Mouse (Mus musculus) thymus, postnatal 10 days (tissue): ENCODE data around the gene Plcb3.
"Not testable (repeated sequence)": the region's sequence is repeated elsewhere in the genome, so short reads cannot be mapped to it uniquely, and the experiment has no call there.

Source experiments
- DNase-seq, 2 experiments: peaks; one replicate each; pipeline ENCODE4 v3.0.0; 2021; ENCODE audit warnings: low spot score in 2 of 2

The Plcb3 gene

DNA sequence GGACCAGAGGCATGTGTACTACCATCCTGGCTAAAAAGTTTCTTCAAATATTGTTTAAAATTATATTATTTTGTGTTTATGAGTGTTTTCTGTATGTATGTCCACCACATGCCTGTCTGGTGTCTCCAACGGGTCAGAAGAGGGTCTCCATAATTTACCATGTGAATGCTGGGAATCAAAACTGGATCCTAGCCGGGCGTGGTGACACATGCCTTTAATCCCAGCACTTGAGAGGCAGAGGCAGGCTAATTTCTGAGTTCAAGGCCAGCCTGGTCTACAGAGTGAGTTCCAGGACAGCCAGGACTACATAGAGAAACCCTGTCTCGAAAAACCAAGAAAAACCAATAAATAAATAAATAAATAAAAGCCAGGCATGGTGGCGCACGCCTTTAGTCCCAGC is 14.9 kb upstream of the Plcb3 start:
- not testable (repeated sequence) for DNase-seq

DNA sequence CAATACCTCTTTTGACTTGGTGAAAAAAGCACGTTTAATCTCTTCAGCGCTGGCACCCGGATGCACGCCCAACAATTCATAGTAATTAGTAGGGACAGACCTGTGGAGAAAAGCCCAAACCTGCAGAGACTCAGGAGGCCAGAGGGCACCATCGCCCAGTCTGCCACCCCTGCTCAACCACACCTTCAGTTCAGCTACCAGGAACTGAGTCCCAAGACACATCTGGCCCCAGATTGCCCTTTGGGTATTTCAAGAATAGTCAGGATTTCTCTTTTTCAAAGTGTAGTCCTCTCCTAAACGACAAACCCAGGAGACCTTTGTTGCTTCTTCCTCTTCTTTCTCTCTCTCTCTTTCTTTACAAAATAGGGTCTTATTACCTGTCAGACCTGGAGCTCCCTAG is 14.4 kb upstream of the Plcb3 start:
- no peak for DNase-seq

DNA sequence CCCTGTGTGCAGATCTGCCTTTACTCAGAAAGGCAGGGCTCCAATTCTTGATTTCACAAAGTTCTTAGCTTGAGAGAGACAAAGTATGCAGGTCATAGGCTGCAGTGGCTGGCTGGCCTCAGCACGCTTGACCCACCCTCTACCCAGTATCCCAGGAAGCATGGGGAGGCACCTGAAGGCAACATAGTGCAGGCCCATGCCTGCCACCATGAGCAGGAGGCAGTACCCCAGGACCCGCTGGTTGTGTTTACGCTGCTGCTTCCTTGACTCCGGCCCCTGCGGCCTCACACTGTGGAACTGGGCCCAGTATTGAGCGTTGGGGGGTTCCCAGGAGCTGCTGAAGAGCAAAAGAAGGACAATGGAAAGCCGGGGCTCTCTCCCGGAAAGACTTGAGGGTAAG is 13.0 kb upstream of the Plcb3 start:
- no peak for DNase-seq

DNA sequence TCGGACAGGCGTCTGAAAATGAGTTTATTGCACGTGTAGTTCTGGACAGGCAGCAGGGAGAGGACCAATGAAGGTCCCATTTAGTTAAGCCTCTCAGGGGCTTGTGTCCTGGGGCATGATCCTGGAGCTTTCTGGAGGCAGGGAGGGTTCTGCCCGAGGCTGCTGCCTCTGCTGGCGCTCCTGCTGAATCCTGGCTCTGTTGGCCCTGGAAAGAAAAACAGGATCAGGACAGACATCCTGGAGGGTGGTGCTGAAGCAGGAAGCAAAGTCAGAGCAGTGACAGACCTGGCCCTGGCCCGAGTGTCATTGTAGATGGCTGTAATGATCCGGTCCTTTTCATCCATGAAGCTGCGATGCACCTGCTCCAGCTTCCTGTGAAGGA is 11.6 kb upstream of the Plcb3 start:
- DNase-seq = no peak

DNA sequence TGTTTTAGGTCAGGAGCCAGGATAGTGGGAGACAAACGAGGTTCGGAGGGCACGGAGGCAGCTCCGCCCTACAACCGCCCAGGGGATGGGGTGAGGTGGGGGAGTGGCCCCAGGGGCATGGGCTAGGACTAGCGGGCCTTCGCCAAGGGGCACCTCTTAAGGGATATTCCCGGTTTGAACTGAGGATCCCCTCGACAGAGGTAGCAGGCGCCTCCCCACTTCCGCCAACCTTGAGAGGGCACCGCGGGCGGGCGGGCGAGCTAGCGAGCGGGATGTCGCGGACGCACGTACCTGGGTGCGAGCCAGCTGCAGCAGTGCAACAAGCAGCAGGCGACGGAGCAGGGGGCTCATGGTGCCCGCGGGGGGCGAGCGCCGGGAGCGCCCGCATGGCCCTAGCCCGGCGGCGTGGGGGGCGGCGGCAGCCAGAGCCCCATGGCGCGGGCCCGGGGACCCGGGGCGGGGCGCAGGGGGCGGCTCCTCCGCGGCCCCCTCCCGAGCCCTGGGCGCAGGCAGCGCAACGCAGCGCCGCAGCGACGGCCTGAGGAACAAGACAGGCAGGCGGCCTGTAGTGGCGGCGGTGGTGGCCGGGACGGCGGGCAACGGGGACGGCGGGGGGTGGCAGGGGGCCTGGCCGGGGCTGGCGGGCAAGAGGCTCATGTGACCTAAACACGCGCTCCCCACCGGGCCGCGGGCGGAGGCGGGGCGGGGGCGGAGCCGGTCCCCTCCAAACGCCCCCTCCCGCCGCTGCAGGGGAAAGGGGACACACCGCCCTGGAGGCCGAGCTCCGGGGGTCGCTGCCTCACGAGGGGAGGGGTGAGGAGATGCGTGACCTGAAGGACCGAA is 11.0 kb upstream of the Plcb3 start, which contains the start of gene Vegfb:
Vegfb (minus strand) TSS at position 591 of the 843 bp plus-strand sequence.
- peak; percentile 68 to 71 for DNase-seq

DNA sequence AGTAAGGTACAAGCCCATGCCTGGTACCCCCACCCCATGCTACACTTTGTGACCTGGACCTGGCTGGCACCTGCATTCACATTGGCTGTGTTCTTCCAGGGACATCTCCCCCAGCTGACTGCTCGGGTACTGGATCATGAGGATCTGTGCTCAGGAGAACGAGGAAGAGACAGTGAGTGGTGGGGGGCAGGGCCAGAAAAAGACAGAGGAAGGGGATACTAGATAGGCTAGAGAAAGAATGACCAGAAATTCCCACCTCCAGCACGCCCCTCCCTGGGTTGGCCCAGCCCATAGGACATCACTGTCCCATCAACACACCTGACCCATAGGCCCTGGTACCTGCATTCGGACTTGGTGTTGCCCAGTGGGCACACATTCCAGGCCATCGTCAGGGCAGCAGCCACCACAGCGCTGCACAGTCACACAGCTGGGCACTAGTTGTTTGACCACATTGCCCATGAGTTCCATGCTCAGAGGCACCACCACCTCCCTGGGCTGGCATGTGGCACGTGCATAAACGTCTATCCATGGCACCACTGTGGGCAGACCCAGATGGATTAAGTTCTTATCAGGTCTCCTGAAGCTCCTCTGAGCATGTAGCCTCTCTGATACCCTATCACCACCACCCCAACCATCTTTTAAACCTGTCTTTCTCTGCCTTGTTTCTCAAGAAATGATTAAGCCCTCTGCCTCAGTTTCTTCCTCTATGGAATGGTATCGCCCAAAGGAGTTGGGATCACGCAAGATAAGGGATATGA is 9.9 kb upstream of the Plcb3 start:
- no peak for DNase-seq

DNA sequence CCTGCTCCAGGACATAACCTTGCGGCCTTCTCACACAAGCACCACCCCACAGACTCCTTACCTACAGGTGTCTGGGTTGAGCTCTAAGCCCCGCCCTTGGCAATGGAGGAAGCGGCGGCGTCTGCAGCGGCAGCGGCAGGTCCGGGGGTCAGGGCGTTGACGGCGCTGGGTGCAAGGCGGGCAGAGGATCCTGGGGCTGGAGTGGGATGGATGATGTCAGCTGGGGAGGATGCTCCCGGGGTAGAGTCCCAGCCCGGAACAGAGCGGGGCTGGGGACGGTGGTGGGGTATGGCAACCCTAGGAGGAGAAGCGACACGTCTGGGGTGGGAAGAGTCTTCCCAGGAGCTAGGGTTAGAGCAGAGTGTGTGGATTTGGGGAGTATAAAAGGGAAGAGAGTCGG is 9.0 kb upstream of the Plcb3 start:
- DNase-seq = no peak

DNA sequence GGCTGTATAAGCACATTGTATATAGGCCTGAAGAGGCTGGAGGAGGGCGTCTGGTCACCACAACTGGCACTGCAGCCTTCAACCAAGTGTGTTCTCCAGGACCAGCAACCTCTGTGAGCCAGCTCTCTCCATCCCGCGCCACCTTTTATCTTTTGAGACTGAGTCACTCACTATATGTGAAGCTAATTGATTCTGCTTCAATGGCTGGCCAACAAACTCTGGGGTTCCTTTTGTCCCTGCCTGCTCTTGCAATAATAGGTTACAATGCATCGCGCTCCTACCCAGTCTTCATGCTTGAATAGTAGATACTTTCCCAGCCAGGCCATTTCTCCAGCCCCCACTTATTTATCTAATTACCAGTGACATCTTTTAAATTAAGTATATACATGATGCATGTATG is 7.4 kb upstream of the Plcb3 start:
- DNase-seq = no peak

DNA sequence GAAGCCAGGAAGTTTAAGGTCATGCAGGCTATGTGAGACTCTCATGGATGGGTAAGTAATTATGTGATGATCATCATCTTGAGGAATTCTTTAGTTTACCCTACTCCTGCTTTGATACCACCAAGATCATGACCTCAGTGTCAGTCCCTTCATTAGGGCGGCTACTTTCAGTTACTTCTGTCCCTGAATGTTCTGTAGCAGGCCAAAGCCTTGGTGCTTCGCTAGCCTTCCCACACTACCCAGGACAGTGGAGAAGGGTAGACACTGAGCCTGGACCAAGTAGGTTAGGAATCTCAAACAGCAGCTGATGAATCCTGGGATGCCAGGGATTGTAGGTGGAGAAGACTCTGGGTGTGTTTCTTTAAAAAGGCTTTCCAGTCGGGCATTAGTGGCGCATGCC is 5.2 kb upstream of the Plcb3 start:
- DNase-seq = no peak

DNA sequence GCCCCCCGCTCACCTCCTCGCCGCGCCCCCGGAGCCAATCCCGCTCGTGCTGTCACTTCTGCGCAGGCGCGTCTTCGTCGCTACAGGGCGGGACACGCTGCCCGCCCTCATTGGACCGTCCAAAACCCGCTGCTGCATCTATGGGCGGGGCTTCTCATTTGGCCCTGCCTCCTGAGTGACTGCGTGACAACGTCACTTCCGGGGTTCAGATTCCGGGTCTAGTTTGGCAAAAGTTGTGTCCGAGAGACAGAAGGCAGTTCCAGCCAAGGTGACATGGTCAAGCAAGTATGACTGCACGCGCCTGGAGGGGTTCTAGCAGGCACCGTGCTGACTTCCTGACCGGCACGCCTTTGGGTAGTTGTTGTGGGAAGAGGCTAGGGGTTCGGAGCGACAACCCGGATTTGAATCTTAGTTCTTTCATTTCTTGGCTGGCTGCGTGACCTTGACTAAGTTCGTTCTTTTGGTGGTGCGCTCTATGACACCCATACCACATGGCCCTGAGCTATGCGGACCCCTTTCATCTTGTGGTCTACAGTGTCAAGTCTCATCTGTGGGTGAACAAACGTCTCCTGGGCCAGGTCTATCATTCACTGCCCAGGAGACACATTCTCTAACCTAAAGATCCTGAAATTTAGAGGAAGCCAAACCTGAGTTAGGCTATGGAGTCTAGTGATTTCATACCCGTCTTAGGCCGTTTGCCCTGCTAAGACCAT is 4.3 kb upstream of the Plcb3 start, which contains the start of gene Fkbp2:
Fkbp2 (minus strand) TSS at position 121 of the 713 bp plus-strand sequence.
- DNase-seq = peak; percentile 98

DNA sequence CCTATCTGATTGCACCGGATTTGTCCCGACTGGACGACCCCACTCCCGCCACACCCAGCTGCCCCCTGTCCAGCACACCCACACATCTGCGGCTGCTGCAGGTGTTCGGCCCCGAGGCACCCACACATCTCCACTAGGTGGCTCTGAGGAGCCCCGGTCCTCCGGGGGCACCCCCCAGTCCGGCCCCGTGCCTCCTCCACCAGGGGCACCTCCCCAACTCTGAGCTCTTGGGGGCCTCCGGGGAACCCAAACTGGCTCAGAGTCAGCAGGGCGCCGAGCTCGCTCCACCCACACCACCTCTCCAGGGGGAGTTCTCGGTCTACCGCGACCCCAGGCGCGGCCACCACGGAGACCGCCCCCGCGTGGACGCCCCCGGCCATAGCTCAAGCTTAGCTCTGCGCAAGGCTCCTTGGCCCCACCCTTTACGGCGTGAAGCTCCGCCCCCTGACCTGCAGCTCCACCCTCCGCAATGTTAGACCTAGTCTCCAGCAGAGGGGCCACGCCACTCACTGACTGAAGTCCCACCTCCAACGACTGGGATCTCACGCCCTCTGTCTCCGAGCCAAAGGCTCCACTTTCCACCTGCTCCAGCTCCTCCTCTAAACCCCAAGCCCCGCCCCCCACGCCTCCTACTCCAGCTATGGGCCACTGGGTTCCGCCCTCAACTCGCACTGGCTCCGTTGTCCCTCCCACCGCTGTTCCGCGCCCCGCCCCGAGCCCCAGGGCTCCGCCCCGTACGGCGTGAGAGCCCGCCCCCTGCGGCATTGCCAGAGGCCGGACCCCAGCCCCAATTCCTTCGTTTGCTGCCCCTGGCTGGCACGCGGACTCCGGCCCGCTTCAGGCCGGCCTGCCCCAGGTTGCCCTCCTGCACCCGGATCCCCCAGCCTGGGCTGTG is 3.5 kb upstream of the Plcb3 start:
- peak; percentile 99 to 100 for DNase-seq

DNA sequence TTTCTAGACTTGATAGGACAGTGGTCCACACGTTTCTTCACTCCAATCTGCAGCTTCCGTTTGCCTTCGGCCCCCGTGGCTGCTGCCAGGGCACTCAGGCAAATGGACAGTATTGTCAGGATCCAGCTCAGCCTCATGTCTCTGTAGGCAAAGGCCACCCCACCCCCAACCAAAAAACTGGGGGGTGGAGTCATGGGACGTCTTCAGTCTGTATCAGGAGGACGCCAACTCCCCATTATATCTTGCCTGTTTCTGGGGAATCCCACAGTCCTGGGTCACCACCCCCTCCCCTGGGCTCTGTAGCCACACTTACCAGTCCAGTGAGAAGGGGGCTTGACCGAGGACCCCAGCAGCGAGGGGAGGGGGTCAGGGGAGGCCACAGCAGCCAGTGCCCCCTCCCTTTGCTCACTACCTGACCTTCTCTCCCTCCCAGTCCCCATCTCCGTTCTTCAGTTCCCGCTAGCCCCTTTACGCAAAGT is 2.8 kb upstream of the Plcb3 start:
- peak in 1 of 2 experiments; percentile 42 for DNase-seq

DNA sequence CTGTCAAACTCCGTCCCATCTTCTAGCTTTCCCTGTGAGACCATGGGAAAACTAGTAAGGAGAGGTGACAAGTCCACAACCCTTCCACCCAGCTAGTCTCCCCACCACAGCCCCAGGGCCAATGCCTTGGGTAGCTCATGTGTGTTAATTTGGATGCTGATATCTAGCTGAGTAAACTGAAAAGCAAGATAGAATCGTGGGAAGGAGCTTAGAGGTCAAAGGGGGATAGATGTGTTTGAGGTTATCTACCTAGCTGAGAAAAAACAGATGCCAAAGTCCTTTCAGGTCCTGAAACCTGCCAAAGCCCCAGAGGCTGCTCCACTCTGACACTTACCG is 2.3 kb upstream of the Plcb3 start:
- DNase-seq = no peak

DNA sequence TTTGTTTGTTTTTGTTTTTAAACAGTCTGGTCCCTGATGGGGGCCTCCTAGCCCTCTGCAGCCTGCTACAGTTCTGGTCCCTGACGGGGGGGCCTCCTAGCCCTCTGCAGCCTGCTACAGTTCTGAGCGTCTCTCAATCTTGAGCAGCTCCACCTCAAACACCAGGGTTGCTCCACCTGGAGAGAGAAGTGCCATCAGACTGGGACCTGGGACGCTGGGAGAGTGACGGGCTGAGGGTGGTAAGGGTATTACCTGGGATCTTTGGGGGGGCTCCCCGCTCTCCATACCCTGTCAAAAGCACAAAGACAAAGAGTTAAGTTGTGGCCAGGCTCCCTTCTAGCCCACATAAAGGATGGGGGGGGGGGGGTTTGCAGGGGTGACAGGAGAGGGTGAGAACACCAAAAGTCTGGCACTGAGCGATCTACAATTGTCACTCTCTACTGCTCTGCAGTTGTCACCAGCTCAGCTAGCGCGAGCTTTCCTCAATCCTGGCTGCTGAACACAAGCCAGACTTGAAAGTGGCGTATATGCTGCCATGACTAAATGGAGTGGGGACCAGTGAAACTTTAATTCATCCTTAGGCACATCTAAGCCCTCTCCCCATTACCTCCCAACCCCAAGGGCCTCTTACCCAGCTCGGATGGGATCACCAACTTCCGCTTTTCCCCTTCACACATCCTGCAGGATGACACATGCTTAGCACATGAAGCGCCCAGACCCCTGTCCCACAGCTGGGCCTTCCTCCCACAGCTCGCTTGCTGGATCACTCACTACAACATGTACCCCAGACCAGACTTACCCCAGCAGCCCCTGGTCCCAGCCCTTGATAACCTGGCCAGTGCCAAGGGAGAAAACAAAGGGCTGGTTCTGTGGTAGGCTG is 1.7 kb upstream of the Plcb3 start:
- DNase-seq = no peak

DNA sequence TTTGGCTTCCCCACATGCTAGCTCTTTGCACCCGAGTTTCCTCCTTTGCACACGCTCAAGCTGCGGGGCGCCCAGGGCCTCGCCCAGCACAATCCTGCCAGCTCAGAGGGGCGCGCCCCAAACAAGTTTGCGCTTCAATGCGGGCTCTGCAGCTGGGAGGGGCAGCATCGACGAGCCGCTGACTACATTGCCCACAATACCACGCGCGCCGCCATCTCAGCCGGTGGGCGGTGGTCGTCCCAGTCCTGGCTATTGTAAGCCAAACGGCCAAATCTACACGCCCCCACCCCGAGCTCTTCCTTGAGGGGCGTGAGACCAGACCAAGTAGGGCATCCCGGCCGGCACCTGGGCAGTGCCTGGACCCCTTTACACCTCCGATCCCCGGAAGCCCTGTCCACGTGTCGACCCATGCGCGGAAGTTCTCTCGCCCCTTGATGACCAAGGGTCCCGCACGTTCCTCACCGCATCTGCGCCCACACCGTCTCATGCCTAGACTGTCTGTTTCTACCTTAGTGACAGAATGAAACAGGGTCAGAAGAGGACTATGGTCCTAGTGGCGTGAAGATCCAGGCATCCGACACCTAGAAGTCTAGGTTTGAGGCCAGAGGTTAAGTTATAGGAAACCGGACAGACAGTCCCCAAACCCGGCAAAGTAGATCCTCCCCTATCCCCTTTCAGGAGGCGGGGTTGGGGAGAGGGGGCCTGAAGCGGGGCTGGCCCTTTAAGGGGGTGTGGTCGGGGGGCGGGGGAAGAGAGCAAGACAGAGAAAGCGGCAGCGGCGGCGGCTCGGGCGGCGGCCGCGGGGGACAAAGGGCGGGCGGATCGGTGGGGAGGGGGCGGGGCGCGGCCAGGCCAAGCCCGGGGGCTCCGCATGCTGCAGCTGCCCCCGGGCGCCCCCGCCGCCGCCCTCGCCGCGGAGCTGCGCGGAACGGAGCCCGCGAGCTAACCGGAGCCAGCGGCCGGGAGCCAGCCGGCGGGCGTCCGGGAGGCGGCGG is 1.8 kb downstream of the Plcb3 start, which contains the start of gene Ppp1r14b:
Ppp1r14b (plus strand) TSS at position 758 of the 995 bp plus-strand sequence.
- peak; percentile 81 to 83 for DNase-seq

DNA sequence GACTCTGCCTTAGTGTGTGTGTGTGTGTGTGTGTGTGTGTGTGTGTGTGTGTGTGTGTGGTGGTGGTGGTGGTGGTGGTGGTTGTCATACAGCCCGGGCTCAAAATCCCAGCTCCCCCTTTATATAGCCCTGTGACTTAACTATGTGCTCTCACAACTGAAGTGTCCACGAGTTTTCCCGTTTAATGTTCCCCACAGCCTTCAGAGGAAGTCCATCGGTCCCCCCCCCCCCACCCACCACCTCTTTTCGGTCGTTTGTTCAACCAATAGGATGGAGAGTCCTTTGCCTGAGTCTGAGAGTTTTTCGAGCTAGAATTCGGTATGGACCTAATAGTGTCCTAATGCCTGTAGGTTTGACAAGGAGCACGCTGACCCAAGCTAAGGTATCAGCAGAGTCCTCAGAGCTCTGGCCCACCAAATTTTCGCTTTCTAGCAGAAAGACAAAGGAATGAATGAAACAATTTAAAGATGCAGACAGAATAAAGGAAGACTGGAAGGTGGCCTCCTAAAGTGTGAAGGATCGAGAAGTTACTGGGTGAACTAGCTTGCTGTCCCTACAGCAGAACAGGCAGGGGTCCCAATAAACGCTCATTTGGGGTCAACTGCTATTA is 2.6 kb downstream of the Plcb3 start:
- no peak for DNase-seq

DNA sequence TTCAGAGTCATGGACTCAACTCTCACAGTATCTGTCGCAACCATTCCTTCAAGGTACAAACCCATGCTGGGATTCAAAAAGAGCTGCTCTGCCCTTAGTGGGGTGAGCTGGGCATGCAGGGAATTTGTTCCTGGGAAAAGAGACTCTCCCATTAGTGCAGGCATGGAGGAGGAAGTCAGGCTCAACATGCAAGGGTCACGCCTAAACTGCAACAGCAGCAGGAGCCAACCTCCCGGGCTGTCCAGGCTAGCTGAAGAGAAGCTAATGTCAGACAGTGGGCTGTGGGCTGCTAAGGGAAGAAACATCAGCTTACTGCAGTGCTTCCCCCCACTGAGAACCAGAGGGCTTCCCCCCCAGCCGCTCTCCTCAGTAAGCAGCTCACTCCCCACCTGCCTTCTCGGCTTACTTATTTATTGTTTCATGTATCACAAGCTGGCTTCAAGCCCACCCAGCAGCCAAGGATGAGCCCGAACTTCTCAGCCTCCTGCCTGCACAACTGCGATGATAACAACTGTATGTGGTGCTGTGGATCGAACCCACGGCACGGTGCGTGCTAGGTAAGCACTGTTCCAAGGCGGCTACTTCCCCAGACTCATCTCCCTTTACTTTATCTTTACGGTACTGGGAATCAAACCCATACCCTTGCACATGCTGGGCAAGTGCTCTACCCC is 3.9 kb downstream of the Plcb3 start:
- no peak for DNase-seq

DNA sequence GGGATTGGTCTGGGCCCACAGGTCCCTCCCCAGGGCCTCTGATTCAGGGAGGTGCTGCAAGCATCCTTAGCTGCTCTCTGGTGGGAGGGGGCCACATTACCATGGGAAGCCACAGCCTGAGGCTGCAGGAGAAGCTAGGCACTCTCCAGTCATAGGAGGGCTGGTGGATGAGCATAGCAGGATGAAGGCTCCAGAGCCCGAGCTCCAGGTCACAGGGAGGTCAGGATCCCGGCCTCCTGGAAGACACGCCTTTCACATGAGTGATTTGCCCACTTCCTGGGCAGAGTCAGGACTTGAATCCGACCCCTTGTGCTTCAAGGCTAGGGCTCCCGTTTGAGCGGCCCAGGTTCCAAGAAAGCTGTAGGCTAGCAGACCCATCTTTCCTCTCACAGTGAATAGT is 4.6 kb downstream of the Plcb3 start:
- DNase-seq = no peak
